Mouse (Mus musculus): ENCODE results near the gene Ica1. TPM values are rescaled to one million over a fixed set of nuclear protein-coding genes. Genes with fewer than 3 reads are reported as not detected.
A peak's percentile ranks its signal among the peaks of the same experiment; 100 is the strongest.

Gene Ica1
- total RNA-seq, 2 experiments from 2014 or later: 57.4 to 61.8 TPM

DNA sequence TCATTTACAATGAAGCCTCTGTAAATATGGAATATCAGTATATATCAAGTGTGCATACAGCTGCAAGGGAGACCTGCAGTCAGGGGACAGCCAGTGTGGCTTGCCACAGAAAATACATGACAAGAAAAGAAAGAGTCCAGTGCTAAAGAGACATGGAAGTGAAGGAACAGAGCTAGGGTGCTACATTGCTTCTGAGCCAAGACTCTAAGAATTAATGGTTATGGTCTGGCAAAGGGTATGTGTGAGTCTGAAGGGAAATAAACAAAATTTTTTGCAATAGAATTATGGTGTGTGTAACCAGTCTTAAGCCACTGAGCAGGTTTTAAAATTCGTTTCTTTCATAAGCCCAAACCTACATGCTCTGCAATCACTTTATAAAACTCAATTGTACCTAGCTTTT lies 13.2 kb downstream of the Ica1 start:
- no peak overlapping the region for H3K27ac ChIP-seq
- H3K4me3 ChIP-seq: no peak overlapping the region
- DNase-seq (ENCODE audit: low spot score in 2 of 2): no peak
- no peak for TF ChIP-seq CTCF (conservative IDR thresholded peaks at IDR 0.05)

DNA sequence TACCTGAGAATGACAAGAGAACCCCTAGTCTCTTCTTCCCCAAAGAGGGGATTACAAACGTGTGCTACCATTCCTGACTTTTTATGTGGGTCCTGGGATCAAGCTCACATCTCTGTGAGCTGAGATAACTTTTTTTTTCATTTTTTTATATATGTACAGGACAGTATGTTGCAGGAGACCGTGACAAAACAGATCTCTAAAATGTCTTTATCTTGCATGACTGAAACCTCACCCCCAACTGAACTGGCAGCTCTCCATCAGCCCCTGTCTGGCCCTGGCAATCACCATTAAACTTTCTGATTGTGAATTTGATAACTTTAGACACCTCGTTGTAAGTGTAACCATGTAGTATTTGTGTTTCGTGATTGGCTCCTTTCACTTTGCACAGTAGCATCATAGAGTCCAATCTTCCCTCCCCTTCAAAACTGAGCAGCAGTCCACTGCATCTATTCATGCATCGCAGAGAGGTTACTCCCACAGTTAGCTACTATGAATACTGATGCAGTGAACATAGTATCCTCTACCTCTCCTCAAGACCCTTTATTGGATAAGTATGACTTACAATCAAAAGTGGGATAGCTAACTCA lies 17.5 kb downstream of the Ica1 start:
- no peak for DNase-seq (ENCODE audit: low spot score in 2 of 2)
- H3K27ac ChIP-seq: no peak overlapping the region
- no peak for TF ChIP-seq CTCF (conservative IDR thresholded peaks at IDR 0.05)
- no peak overlapping the region for H3K4me3 ChIP-seq

DNA sequence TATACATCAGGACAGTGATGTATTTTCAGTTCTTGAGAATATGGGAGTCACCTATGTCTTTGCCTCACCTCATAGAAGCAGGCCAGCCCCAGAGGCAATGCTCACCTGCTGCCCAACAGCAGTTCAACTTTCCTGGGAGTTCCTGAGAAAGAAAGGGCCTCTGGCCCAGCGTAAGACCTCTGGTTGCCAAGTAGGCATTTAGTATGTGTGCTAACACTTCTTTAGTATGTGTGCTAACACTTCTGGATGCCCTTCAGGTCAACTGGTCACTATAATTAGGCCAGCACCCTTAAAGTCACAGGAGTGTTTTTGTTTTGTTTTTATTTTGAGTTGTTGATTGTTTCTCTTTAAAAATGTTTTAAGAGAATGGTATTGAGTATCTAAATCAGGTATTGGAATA lies 18.4 kb downstream of the Ica1 start:
- no peak for TF ChIP-seq CTCF (conservative IDR thresholded peaks at IDR 0.05)
- no peak for DNase-seq (ENCODE audit: low spot score in 2 of 2)
- Histone ChIP-seq H3K4me3 (no peak overlapping the region), H3K27ac (no peak overlapping the region)

GRCm38 (mm10) chr6:8755760-8756276 lies 22.5 kb downstream of the Ica1 start:
- no peak for DNase-seq (ENCODE audit: low spot score in 2 of 2)
- no peak for TF ChIP-seq CTCF (conservative IDR thresholded peaks at IDR 0.05)
- Histone ChIP-seq H3K4me3 (no peak overlapping the region), H3K27ac (no peak overlapping the region)

DNA sequence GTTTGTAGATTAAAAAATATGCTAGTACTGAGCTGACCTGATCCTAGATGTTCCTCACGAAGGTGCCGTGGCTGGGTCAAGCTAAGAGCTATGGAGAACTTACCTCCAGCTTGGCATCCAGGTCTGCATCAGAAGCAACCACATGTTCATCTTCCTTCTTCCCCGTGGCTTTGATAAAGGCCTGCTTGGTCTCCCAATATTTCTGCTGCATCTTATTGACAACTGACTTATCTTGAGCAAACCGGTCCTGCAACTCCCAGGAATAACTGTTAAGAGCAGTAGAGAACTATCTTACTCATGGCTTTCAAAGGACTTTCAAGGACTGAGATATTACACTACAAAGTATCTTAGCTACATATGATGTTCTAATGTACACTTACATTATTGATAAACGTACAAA lies 23.8 kb downstream of the Ica1 start:
- Histone ChIP-seq H3K27ac (no peak overlapping the region), H3K4me3 (no peak overlapping the region)
- no peak for DNase-seq (ENCODE audit: low spot score in 2 of 2)
- no peak for TF ChIP-seq CTCF (conservative IDR thresholded peaks at IDR 0.05)

- TF ChIP-seq CTCF (conservative IDR thresholded peaks at IDR 0.05): no peak
- no peak overlapping the region for H3K4me3 ChIP-seq
- DNase-seq (ENCODE audit: low spot score in 2 of 2): no peak
- H3K27ac ChIP-seq: no peak overlapping the region
Observed at GRCm38 (mm10) chr6:8753723-8754036, 24.6 kb downstream of the Ica1 start.

DNA sequence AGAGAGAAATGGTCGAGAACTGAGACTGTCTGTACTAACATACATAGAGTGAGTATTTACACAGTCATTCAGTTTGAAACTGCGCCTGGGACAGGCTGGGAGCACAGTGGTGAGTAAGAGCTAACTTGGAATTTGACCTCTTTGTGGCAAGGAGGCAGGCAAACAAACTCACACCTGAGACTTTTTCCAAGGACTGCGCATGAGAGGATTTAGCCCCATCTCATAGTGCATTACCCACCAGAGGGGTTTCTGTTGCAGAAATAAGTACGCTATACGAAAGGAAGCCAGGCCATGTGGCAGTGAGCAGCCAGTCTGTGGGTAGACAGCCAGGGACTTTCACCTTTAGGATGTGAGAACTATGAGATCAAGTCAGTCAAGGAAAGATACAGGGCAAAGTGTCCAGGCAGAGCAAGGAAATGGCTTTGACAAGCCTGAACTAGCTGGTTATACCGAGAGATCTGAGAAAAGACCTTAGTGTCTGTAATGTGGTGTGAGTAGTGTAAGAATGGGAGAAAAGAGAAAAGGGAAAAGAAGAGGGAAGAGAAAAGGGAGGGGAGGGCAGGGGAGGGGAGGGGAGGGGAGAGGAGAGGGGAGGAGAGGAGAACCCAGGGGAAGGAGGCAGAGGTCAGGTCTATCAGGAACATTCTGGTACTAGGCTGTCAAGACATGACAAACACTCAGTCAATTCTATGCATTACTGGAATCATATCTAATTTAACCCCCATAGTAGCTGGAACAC lies 25.1 kb downstream of the Ica1 start:
- TF ChIP-seq CTCF (conservative IDR thresholded peaks at IDR 0.05): no peak
- Histone ChIP-seq H3K27ac (no peak overlapping the region), H3K4me3 (no peak overlapping the region)
- no peak for DNase-seq (ENCODE audit: low spot score in 2 of 2)

GRCm38 (mm10) chr6:8744886-8745285 lies 33.4 kb downstream of the Ica1 start:
- no peak for DNase-seq (ENCODE audit: low spot score in 2 of 2)
- H3K27ac ChIP-seq: no peak overlapping the region
- H3K4me3 ChIP-seq: no peak overlapping the region
- no peak for TF ChIP-seq CTCF (conservative IDR thresholded peaks at IDR 0.05)

DNA sequence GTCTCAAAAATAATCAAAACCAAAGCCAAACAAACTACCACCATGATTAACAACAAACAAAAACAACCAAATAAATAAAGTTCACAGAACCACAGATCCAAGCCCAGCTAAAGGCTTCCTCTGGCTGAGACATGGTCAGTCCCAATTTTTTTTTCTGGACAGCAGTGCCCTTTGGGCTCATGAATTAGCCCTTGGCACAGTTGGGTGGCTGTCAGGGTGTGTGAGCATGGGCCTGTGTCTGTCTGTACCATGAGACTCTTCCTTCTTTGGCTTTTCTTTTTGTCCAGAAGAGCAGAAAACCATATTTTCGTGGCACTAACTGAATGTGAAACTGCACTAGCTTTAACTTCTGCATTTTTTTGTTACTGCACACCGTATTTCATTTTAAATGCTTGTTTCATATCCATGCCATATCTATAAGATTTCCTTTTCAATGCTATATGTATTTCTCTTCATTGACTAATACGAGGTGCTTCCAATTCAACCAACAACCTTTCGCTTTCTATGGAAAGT lies 34.0 kb downstream of the Ica1 start:
- Histone ChIP-seq H3K27ac (no peak overlapping the region), H3K4me3 (no peak overlapping the region)
- no peak for TF ChIP-seq CTCF (conservative IDR thresholded peaks at IDR 0.05)
- DNase-seq (ENCODE audit: low spot score in 2 of 2): no peak

GRCm38 (mm10) chr6:8742449-8742848 lies 35.8 kb downstream of the Ica1 start:
- no peak for TF ChIP-seq CTCF (conservative IDR thresholded peaks at IDR 0.05)
- Histone ChIP-seq H3K27ac (no peak overlapping the region), H3K4me3 (no peak overlapping the region)
- DNase-seq (ENCODE audit: low spot score in 2 of 2): no peak

DNA sequence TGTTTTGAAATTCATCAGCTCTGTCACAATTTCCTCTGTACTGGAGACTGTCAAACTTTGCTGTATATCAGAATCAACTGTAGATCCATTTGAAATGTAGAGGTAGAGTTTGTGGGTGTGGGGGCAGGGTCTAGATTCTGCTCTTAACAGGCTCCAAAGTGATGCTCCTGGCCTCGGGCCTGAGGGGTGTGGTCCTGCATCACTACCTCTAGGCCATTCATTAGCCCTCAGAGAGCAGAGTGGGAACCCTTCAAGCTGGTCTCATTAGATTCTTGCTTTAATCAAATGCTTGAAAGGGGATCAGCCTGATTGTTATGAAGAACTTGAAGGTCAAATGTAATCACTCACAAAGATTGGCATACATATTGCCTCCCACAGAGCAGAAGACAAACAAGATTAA lies 36.6 kb downstream of the Ica1 start:
- Histone ChIP-seq H3K27ac (no peak overlapping the region), H3K4me3 (no peak overlapping the region)
- no peak for DNase-seq (ENCODE audit: low spot score in 2 of 2)
- TF ChIP-seq CTCF (conservative IDR thresholded peaks at IDR 0.05): no peak

GRCm38 (mm10) chr6:8740092-8740491 lies 38.2 kb downstream of the Ica1 start:
- DNase-seq (ENCODE audit: low spot score in 2 of 2): no peak
- Histone ChIP-seq H3K27ac (no peak overlapping the region), H3K4me3 (no peak overlapping the region)
- no peak for TF ChIP-seq CTCF (conservative IDR thresholded peaks at IDR 0.05)

DNA sequence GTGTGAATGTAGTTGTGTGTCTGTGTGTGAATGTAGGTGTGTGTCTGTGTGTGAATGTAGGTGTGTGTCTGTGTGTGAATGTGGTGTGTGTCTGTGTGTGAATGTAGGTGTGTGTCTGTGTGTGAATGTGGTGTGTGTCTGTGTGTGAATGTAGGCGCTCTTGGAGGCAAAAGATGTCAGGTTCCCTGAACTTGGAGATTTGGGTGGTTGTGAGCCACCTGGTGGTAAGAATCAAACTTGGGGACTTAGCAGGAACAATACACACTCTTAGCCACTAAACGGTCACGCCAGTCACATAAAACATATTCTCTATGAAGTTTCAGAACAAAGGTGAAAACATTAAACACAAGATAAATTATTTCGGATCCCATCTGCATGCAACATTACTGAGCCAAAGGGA lies 39.9 kb downstream of the Ica1 start:
- Histone ChIP-seq H3K4me3 (no peak overlapping the region), H3K27ac (no peak overlapping the region)
- peak in 1 of 2 experiments; percentile 29 for DNase-seq (ENCODE audit: low spot score in 2 of 2)
- peak; percentile 67 for TF ChIP-seq CTCF (conservative IDR thresholded peaks at IDR 0.05)

GRCm38 (mm10) chr6:8736493-8736820 lies 41.8 kb downstream of the Ica1 start:
- no peak overlapping the region for H3K4me3 ChIP-seq
- no peak overlapping the region for H3K27ac ChIP-seq
- DNase-seq (ENCODE audit: low spot score in 2 of 2): no peak
- no peak; the same call in 1 of the 2 replicates for TF ChIP-seq CTCF (conservative IDR thresholded peaks at IDR 0.05)
